ENCODE assay signal across 8 mouse cellular contexts in genomic region chr2:33888100-33888385, GRCm38 (mm10). TPM values are rescaled to one million over a fixed set of nuclear protein-coding genes. Genes with fewer than 3 reads are reported as not detected.
DNase-seq lines count a peak whose midpoint lies in the region; ATAC-seq and TF ChIP-seq lines count a peak whose summit lies in the region.

No protein-coding gene starts in this region.

- TF ChIP-seq CTCF in liver, embryonic 14.5 days (IDR thresholded peaks at IDR 0.05; ENCODE audit: low read depth): no peak

- ATAC-seq in erythroblast, adult 5-6 weeks (replicated peaks; ENCODE audit: low FRiP score, poor library complexity, severe bottlenecking): no peak
- ATAC-seq in liver, embryonic 14.5 days (ENCODE audit: insufficient read depth): no peak

- H3K27me3 ChIP-seq in erythroblast, embryonic 14.5 days (ENCODE audit: control insufficient read depth): peaks cover 12% of the 10 kb centered on the region
- H3K27me3 ChIP-seq in liver, embryonic 14.5 days (ENCODE audit: control insufficient read depth, insufficient read depth, low read length): no peaks in the 10 kb centered on the region

- peak overlapping the region; percentile 95 for H3K4me3 ChIP-seq in erythroblast, embryonic 14.5 days (replicated peaks)
- H3K4me3 ChIP-seq in liver, embryonic 14.5 days (ENCODE audit: insufficient read depth in 1 of 2, low read depth in 2 of 2, low read length in 2 of 2): peak overlapping the region in 1 of 2 experiments; percentile 63; a peak in 1 of 4 replicates

- H3K4me1 ChIP-seq in erythroblast, embryonic 14.5 days (ENCODE audit: control insufficient read depth): peaks cover 36% of the 10 kb centered on the region
- peaks cover 7 to 19% of the 10 kb centered on the region in 2 experiments for H3K4me1 ChIP-seq in liver, embryonic 14.5 days (replicated peaks; ENCODE audit: control insufficient read depth in 2 of 2, insufficient read depth in 2 of 2, low read length in 1 of 2)

- TF ChIP-seq EP300 in liver, embryonic 14.5 days (IDR thresholded peaks at IDR 0.05; ENCODE audit: low read depth): no peak

- no peak overlapping the region for H3K27ac ChIP-seq in liver, embryonic 14.5 days

- WGBS in liver, embryonic 14.5 days (ENCODE audit: insufficient replicate concordance): 76% methylated on average over 6 of the region's 6 CpGs

- no peak overlapping the region for H3K9ac ChIP-seq in liver, embryonic 14.5 days (replicated peaks)

- peak; percentile 31 for DNase-seq in right cerebral cortex, postnatal 25 days
- no peak for DNase-seq in right cerebral cortex, postnatal 10 days (ENCODE audit: low spot score in 2 of 2)
- no peak for DNase-seq in liver, embryonic 14.5 days (ENCODE audit: low read depth in 3 of 3, low spot score in 3 of 3)
- DNase-seq in testis, postnatal 14 days (ENCODE audit: low spot score): no peak
- no peak for DNase-seq in frontal cortex, postnatal 10 days (ENCODE audit: low spot score in 2 of 2)
- DNase-seq in urinary bladder, postnatal 4 days (ENCODE audit: low spot score in 2 of 2): no peak

- peaks cover 9% of the 10 kb centered on the region for H3K36me3 ChIP-seq in erythroblast, embryonic 14.5 days (ENCODE audit: control insufficient read depth)
- H3K36me3 ChIP-seq in liver, embryonic 14.5 days (replicated peaks; ENCODE audit: control insufficient read depth, insufficient read depth, low read depth): no peaks in the 10 kb centered on the region

- H3K9me3 ChIP-seq in erythroblast, embryonic 14.5 days (ENCODE audit: control insufficient read depth, low read length): no peaks in the 10 kb centered on the region; the same call in 1 of the 2 replicates
- H3K9me3 ChIP-seq in liver, embryonic 14.5 days (ENCODE audit: control insufficient read depth, low read length): no peaks in the 10 kb centered on the region

- H3K4me2 ChIP-seq in liver, embryonic 14.5 days (ENCODE audit: low read depth): peak overlapping the region; percentile 81

RNA-seq across cellular contexts. Expression of gene Mvb12b, which starts 0.3 kb away (rescaled TPM):
- 8.9 and 9.3 TPM in 2 replicates for polyA plus RNA-seq in erythroblast, embryonic 14.5 days (2012)
- total RNA-seq in erythroblast, adult 5-6 weeks (2015; ENCODE audit: low replicate concordance): 20.3 and 23.8 TPM in 2 replicates
- 17.1 and 17.3 TPM in 2 replicates for total RNA-seq in erythroblast, adult 5-6 weeks (2017; ENCODE audit: low replicate concordance)
- 6.6 and 6.9 TPM in 2 replicates for polyA plus RNA-seq in liver, embryonic 14.5 days (2012; rRNA removed)
- 8.3 and 11.3 TPM in 2 replicates for polyA plus RNA-seq in liver, embryonic 14.5 days (2014; fragmentation: Nextera tagmentation; extraction: Ambion mirVana)
